Mouse (Mus musculus): ENCODE measurements at regions not wholly inside any gene's neighbourhood (a gene's known extent, or its start where the extent isn't known, plus 50 kb on each side); places are given as distances from the start of the nearest gene placed in this dataset.

- Histone ChIP-seq H3K9ac (ENCODE audit: low read depth, low read length) (no peak overlapping the region), H3K36me3 (ENCODE audit: control insufficient read depth, insufficient read depth, low read length) (no peaks in the 10 kb centered on the region), H3K27ac (ENCODE audit: low read length) (no peak overlapping the region), H3K4me1 (ENCODE audit: control insufficient read depth, insufficient read depth, low read length) (peaks cover 5% of the 10 kb centered on the region; the same call in 1 of the 2 replicates), H3K4me2 (ENCODE audit: low read length) (no peak overlapping the region), H3K27me3 (ENCODE audit: control insufficient read depth, insufficient read depth, low read depth, low read length) (peaks cover 30% of the 10 kb centered on the region), H3K9me3 (replicated peaks; ENCODE audit: control insufficient read depth, low read length, poor library complexity, severe bottlenecking) (no peaks in the 10 kb centered on the region), H3K4me3 (ENCODE audit: low read depth, low read length) (no peak overlapping the region)
- 26% methylated on average over 13 of the region's 13 CpGs for WGBS
- ATAC-seq = no peak
Observed at GRCm38 (mm10) chr11:95198196-95198595, 52.1 kb upstream of the Dlx4 start.

DNA sequence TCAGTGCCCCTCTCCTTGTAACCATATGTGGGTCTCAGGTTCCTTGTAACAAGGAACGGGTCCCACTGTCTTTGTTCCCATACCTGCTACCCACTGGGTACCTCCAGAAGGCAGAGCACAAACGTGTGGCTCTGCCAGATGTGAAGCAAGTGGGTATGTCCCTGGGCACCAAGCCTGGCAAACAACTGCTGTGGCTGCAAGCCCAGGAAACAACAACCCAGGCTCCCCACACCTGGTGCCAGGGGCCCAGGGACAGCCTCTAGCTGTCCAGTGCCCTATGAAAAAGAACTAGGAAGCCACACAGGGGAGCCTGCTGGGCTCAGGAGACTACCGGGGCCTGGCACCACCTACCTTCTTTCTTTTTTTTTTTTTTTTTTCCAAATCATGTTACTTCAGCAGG, 54.9 kb upstream of the Dlx4 start:
- ATAC-seq = no peak
- H3K27ac ChIP-seq (ENCODE audit: low read length) = no peak overlapping the region
- H3K4me3 ChIP-seq (ENCODE audit: low read depth, low read length) = no peak overlapping the region
- no peaks in the 10 kb centered on the region for H3K36me3 ChIP-seq (ENCODE audit: control insufficient read depth, insufficient read depth, low read length)
- peaks cover 5% of the 10 kb centered on the region; the same call in 1 of the 2 replicates for H3K4me1 ChIP-seq (ENCODE audit: control insufficient read depth, insufficient read depth, low read length)
- no peaks in the 10 kb centered on the region for H3K9me3 ChIP-seq (replicated peaks; ENCODE audit: control insufficient read depth, low read length, poor library complexity, severe bottlenecking)
- H3K4me2 ChIP-seq (ENCODE audit: low read length) = no peak overlapping the region
- peaks cover 40% of the 10 kb centered on the region for H3K27me3 ChIP-seq (ENCODE audit: control insufficient read depth, insufficient read depth, low read depth, low read length)
- WGBS = 54% methylated on average over 3 of the region's 3 CpGs
- H3K9ac ChIP-seq (ENCODE audit: low read depth, low read length) = no peak overlapping the region

DNA sequence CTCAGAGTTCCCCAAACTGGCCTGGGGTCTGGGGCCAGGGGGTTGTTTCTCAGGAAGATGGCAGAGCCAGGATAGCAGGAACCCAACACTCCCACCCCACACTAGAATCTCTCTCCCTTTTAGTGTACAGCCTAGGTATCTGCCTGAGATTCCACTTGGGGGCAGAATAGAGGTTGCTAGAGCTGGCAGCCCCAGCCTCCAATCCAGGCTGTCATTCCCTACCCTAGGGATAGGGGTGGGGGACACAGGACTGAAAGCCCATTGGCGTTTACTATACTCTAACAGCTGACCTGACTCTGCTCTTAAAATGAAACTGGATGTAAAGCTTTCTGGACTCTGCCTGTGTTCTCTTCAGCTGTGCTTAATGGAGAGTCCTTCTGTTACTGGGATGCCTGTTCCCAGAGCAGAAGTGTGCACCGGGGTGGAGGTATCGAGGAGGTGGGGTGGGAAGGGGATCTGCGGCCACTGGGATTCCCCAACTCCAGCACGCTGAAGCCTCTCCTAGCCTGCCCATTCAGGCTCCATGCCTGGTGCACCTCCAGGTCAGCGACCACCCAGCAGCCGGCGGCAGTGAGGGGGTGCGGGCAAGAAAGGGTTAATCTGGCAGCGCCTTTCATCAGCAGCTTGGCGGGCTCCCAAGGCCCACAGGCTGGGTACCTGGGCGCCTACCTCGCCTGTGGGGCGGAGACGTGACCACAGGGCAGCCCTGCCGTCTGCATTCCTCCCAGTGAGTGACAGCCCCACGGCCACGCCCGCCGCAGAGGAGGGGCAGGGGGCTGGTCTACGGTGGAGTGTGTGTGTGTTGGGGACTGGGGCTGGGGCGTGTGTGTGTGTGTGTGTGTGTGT, 50.9 kb upstream of the Tac4 start:
- 1% methylated on average over 19 of the region's 22 CpGs for WGBS
- H3K4me1 ChIP-seq (ENCODE audit: control insufficient read depth, insufficient read depth, low read length) = peaks cover 5% of the 10 kb centered on the region; the same call in 1 of the 2 replicates
- peak overlapping the region; percentile 18 for H3K4me3 ChIP-seq (ENCODE audit: low read depth, low read length)
- no peak for ATAC-seq
- H3K27ac ChIP-seq (ENCODE audit: low read length) = no peak overlapping the region
- 0 out of 2 replicates have a peak overlapping the region, but pooled peaks have one; percentile 11 for H3K9ac ChIP-seq (ENCODE audit: low read depth, low read length)
- no peaks in the 10 kb centered on the region for H3K36me3 ChIP-seq (ENCODE audit: control insufficient read depth, insufficient read depth, low read length)
- H3K27me3 ChIP-seq (ENCODE audit: control insufficient read depth, insufficient read depth, low read depth, low read length) = peaks cover 4% of the 10 kb centered on the region; the same call in 1 of the 2 replicates
- H3K4me2 ChIP-seq (ENCODE audit: low read length) = peak overlapping the region; percentile 48
- no peaks in the 10 kb centered on the region for H3K9me3 ChIP-seq (replicated peaks; ENCODE audit: control insufficient read depth, low read length, poor library complexity, severe bottlenecking)

DNA sequence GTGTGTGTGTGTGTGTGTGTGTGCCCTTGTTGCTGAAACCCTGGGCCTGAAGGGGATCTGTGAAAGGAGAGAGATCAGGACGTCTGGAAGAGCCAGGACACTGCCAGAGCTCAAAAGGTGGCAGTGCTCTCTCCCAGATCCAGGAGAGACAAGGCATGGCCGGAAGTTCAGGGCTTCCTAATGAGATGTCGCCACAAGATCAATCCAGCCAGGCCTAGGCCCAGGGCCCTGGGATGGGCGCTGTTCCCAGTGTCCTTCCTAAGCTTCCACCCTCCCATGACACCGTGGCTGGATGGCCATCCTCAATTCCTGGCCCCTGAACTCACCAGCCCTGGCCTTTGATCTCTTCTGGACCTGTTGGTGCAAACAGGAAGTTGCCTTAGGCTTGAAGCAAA, 50.3 kb upstream of the Tac4 start:
- Histone ChIP-seq H3K9ac (ENCODE audit: low read depth, low read length) (0 out of 2 replicates have a peak overlapping the region, but pooled peaks have one; percentile 11), H3K4me1 (ENCODE audit: control insufficient read depth, insufficient read depth, low read length) (peaks cover 5% of the 10 kb centered on the region; the same call in 1 of the 2 replicates), H3K27ac (ENCODE audit: low read length) (no peak overlapping the region), H3K4me2 (ENCODE audit: low read length) (peak overlapping the region; percentile 48), H3K9me3 (replicated peaks; ENCODE audit: control insufficient read depth, low read length, poor library complexity, severe bottlenecking) (no peaks in the 10 kb centered on the region), H3K4me3 (ENCODE audit: low read depth, low read length) (no peak overlapping the region), H3K36me3 (ENCODE audit: control insufficient read depth, insufficient read depth, low read length) (no peaks in the 10 kb centered on the region), H3K27me3 (ENCODE audit: control insufficient read depth, insufficient read depth, low read depth, low read length) (no peaks in the 10 kb centered on the region; the same call in 1 of the 2 replicates)
- no peak for ATAC-seq
- WGBS = 27% methylated on average over 5 of the region's 5 CpGs

Data from midbrain, embryonic 16.5 days (tissue).